Mouse (Mus musculus) lung, embryonic 16.5 days (tissue): ENCODE measurements around the gene Usp47. TPM values are rescaled to one million over a fixed set of nuclear protein-coding genes. Genes with fewer than 3 reads are reported as not detected.

Experiments used
- ATAC-seq: fragments of 200-750 bp; cut with Nextera tagmentation; 2 replicates; pipeline ENCODE4 v1.8.0; 2017; ENCODE audit warnings: low read depth, mild to moderate bottlenecking, moderate library complexity
- H3K27ac ChIP-seq: fragments of 300-500 bp; sonication (generic); 2 replicates; pipeline ENCODE4 v1.5.1; 2014; ENCODE audit warnings: mild to moderate bottlenecking, control low read depth, low read length
- H3K27me3 ChIP-seq: fragments of 300-500 bp; sonication (generic); 2 replicates; pipeline ENCODE4 v1.6.1; 2014; ENCODE audit warnings: low read depth, low read length, mixed read lengths; ENCODE audit not compliant: control insufficient read depth, insufficient read depth
- H3K36me3 ChIP-seq: fragments of 300-500 bp; sonication (generic); 2 replicates; pipeline ENCODE4 v1.6.1; 2014; ENCODE audit warnings: low read length; ENCODE audit not compliant: control insufficient read depth, insufficient read depth
- H3K4me1 ChIP-seq: fragments of 300-500 bp; sonication (generic); replicated peaks from 2 replicates; pipeline ENCODE4 v1.6.1; 2014; ENCODE audit warnings: low read length, mixed read lengths; ENCODE audit not compliant: control insufficient read depth, insufficient read depth
- H3K4me2 ChIP-seq: fragments of 300-500 bp; sonication (generic); 2 replicates; pipeline ENCODE4 v1.6.1; 2014; ENCODE audit warnings: low read depth, low read length, control low read depth
- H3K4me3 ChIP-seq: fragments of 300-500 bp; sonication (generic); 2 replicates; pipeline ENCODE4 v1.5.1; 2014; ENCODE audit warnings: mild to moderate bottlenecking, low read length, control low read depth
- H3K9ac ChIP-seq: fragments of 300-500 bp; sonication (generic); 2 replicates; pipeline ENCODE4 v1.6.1; 2014; ENCODE audit warnings: low read length, control low read depth
- H3K9me3 ChIP-seq: fragments of 300-500 bp; sonication (generic); 2 replicates; pipeline ENCODE4 v1.6.1; 2016; ENCODE audit warnings: low read length; ENCODE audit not compliant: control insufficient read depth
- WGBS: fragments of 180-500 bp; shearing (Covaris S2); extraction: QIAGEN DNeasy Blood & Tissue Kit; methylation state at CpG from one replicate; pipeline ENCODE4 v1.1.7; 2014; 5-methylcytosine and 5-hydroxymethylcytosine counted together
- polyA plus RNA-seq: library from polyadenylated mRNA; unstranded; fragments of >200 nt; fragmentation: Nextera tagmentation; extraction: Ambion mirVana; gene quantifications from 2 replicates; pipeline ENCODE4 v1.2.1, GENCODE M21; 2015

The Usp47 gene
- polyA plus RNA-seq, 1 experiment from 2014 or later = 71.5 TPM

DNA sequence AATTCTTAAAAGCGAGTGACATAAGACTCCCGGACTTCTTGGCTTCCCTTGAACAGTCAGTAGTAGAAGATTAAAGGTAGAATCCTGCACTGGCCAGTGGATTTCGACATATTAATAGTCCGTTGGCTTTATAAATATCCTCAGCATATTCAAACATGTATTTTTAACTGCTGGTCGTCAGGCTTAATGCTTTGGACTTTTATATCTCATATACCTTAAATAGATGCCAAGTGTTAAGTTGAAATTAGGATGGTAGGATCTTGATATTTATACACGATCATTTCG lies 1.1 kb downstream of the Usp47 start:
- peaks cover 37% of the 10 kb centered on the region for H3K4me1 ChIP-seq
- WGBS = 6% methylated on average over 7 of the region's 7 CpGs
- no peak for ATAC-seq

GRCm38 (mm10) chr7:112024856-112025255 lies 1.6 kb downstream of the Usp47 start:
- no peaks in the 10 kb centered on the region for H3K9me3 ChIP-seq
- peaks cover 41% of the 10 kb centered on the region for H3K4me1 ChIP-seq
- no peaks in the 10 kb centered on the region for H3K27me3 ChIP-seq
- peak overlapping the region; percentile 66 for H3K9ac ChIP-seq
- H3K36me3 ChIP-seq = no peaks in the 10 kb centered on the region
- ATAC-seq = no peak
- H3K27ac ChIP-seq = peak overlapping the region; percentile 76; the same call in 1 of the 2 replicates
- 4% methylated on average over 5 of the region's 5 CpGs for WGBS
- peak overlapping the region; percentile 85 for H3K4me2 ChIP-seq
- H3K4me3 ChIP-seq = peak overlapping the region; percentile 95

More for the DNA sequence above, 1.1 kb downstream of the Usp47 start:
- Histone ChIP-seq H3K27me3 (no peaks in the 10 kb centered on the region), H3K4me2 (peak overlapping the region; percentile 85), H3K36me3 (no peaks in the 10 kb centered on the region), H3K4me3 (peak overlapping the region; percentile 95), H3K27ac (peak overlapping the region; percentile 98), H3K9ac (peak overlapping the region; percentile 99), H3K9me3 (no peaks in the 10 kb centered on the region)

GRCm38 (mm10) chr7:112030594-112030993 lies 7.3 kb downstream of the Usp47 start:
- H3K4me1 ChIP-seq = peaks cover 42% of the 10 kb centered on the region
- 69% methylated on average over 1 of the region's 1 CpGs for WGBS
- no peak for ATAC-seq

GRCm38 (mm10) chr7:112035804-112036203 lies 12.5 kb downstream of the Usp47 start:
- no peaks in the 10 kb centered on the region for H3K36me3 ChIP-seq
- 0 out of 2 replicates have a peak overlapping the region, but pooled peaks have one; percentile 4 for H3K27ac ChIP-seq
- H3K4me3 ChIP-seq = no peak overlapping the region
- H3K27me3 ChIP-seq = no peaks in the 10 kb centered on the region
- no peak overlapping the region for H3K9ac ChIP-seq
- 3% methylated on average over 2 of the region's 2 CpGs for WGBS
- H3K4me1 ChIP-seq = peaks cover 21% of the 10 kb centered on the region
- H3K9me3 ChIP-seq = no peaks in the 10 kb centered on the region
- H3K4me2 ChIP-seq = no peak overlapping the region
- no peak for ATAC-seq

More at GRCm38 (mm10) chr7:112030594-112030993, 7.3 kb downstream of the Usp47 start:
- Histone ChIP-seq H3K27me3 (no peaks in the 10 kb centered on the region), H3K36me3 (no peaks in the 10 kb centered on the region), H3K4me3 (no peak overlapping the region), H3K9me3 (no peaks in the 10 kb centered on the region), H3K4me2 (no peak overlapping the region), H3K27ac (no peak overlapping the region), H3K9ac (no peak overlapping the region)

DNA sequence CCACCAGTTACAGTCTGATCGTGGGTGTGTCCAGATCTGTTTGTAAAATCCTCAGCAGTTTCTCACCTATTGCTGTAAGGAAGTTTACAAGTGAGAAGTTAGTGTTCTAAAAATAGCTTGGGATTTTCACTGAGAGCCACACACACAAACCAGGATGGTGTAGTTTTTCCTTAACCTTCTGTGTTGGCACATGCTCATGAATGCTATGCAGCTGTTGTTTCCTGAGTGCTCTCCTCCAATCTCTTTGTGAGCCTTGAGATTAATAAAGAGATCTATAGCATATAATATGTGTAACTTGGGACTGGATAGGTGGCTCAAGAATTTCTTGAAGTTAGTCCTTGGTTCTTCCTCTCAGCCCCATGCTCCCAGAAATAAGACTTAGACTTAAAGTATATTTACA lies 13.3 kb downstream of the Usp47 start:
- H3K9ac ChIP-seq = no peak overlapping the region
- WGBS = 45% methylated on average over 1 of the region's 1 CpGs
- ATAC-seq = no peak
- peaks cover 21% of the 10 kb centered on the region for H3K4me1 ChIP-seq
- H3K27ac ChIP-seq = no peak overlapping the region
- no peaks in the 10 kb centered on the region for H3K9me3 ChIP-seq
- no peak overlapping the region for H3K4me3 ChIP-seq
- no peaks in the 10 kb centered on the region for H3K27me3 ChIP-seq
- no peaks in the 10 kb centered on the region for H3K36me3 ChIP-seq
- H3K4me2 ChIP-seq = no peak overlapping the region

GRCm38 (mm10) chr7:112040271-112040670 lies 17.0 kb downstream of the Usp47 start:
- Histone ChIP-seq H3K4me1 (peaks cover 18% of the 10 kb centered on the region), H3K27me3 (no peaks in the 10 kb centered on the region), H3K4me3 (no peak overlapping the region), H3K36me3 (no peaks in the 10 kb centered on the region), H3K27ac (peak overlapping the region; percentile 39; the same call in 1 of the 2 replicates), H3K9ac (no peak overlapping the region), H3K4me2 (no peak overlapping the region), H3K9me3 (no peaks in the 10 kb centered on the region)
- no peak for ATAC-seq

DNA sequence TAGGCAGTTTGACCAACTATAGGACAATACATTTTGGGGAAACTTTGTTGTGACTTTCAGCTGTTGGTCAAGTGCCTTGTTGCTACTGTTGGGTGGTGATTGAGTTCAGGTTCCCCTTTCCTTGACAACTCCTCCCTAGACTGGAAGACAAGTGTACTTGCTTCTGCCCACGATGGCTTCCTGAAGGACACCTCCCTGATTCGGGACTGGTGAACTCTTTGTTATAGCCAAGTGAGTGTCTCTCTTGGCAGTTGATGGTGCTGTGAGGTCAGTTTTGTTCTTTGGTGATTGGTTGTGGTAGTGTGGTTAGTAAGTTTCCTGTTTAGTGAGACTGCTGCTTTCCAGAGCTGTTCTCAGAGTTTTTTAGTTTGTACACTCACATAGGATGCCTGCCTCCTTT lies 19.5 kb downstream of the Usp47 start:
- Histone ChIP-seq H3K4me1 (peaks cover 10% of the 10 kb centered on the region), H3K27me3 (no peaks in the 10 kb centered on the region), H3K9me3 (no peaks in the 10 kb centered on the region), H3K27ac (no peak overlapping the region), H3K4me2 (no peak overlapping the region), H3K36me3 (no peaks in the 10 kb centered on the region), H3K9ac (no peak overlapping the region), H3K4me3 (no peak overlapping the region)
- ATAC-seq = no peak
- WGBS = 58% methylated on average over 2 of the region's 2 CpGs

DNA sequence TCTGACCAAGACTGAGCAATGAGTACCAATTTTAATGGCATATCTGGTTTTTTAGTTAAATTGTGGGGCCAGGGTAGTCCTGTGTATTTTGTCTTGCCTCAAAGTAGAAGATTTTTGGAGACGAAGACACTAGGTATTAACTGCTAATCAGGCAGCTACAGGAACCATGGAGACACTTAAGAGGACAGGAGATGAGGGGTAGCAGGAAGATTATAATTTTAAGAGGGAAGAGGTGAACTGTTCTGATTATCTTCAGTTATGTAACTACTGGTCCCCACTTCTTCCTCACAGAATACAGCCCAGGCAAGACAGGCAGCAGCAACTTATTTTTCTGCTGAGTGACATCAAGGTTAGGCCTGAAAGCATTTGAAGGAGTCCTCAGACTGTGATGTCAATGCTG lies 21.9 kb downstream of the Usp47 start:
- no peak overlapping the region for H3K27ac ChIP-seq
- H3K4me2 ChIP-seq = no peak overlapping the region
- H3K9ac ChIP-seq = no peak overlapping the region
- H3K27me3 ChIP-seq = no peaks in the 10 kb centered on the region
- H3K36me3 ChIP-seq = no peaks in the 10 kb centered on the region
- no peak for ATAC-seq
- H3K9me3 ChIP-seq = no peaks in the 10 kb centered on the region
- 69% methylated on average over 1 of the region's 1 CpGs for WGBS
- no peak overlapping the region for H3K4me3 ChIP-seq
- peaks cover 7% of the 10 kb centered on the region; the same call in 1 of the 2 replicates for H3K4me1 ChIP-seq

DNA sequence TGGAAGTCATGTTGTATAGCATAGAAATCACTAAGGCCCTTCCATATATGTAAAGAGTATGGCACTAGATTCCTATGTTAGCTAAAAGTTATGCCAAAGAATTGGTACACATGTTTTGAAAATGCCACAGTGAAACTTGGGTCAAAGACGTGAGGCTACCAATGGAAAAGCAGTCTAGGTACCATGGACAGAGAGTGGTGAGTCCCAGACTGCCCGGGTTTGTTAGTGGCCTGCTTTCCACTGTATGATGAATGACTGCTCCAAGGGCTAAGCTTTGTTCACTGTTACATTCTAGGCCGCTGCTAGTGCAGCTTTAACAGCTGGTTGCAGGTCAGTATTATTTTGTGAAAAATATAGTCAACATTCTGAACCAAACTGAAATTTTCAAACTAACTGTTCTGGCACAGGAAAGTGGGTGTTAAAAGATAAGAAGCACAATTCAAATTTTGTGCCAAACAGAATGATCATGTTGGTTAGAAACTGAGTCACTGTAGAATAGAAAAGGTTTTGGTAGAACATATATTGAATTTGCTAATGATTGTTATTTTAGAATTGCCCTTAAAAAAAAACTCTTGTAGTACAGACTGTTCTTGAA lies 22.6 kb downstream of the Usp47 start:
- H3K36me3 ChIP-seq = no peaks in the 10 kb centered on the region
- H3K9me3 ChIP-seq = no peaks in the 10 kb centered on the region
- H3K27ac ChIP-seq = no peak overlapping the region
- no peaks in the 10 kb centered on the region for H3K27me3 ChIP-seq
- no peak for ATAC-seq
- H3K4me2 ChIP-seq = no peak overlapping the region
- no peak overlapping the region for H3K4me3 ChIP-seq
- H3K9ac ChIP-seq = no peak overlapping the region
- H3K4me1 ChIP-seq = 0 out of 2 replicates have a peak, but pooled peaks cover 3% of the 10 kb centered on the region
- WGBS = 37% methylated on average over 3 of the region's 3 CpGs

GRCm38 (mm10) chr7:112048643-112049042 lies 25.3 kb downstream of the Usp47 start:
- Histone ChIP-seq H3K27me3 (no peaks in the 10 kb centered on the region), H3K4me2 (no peak overlapping the region), H3K9me3 (no peaks in the 10 kb centered on the region), H3K27ac (no peak overlapping the region), H3K4me1 (no peaks in the 10 kb centered on the region), H3K4me3 (no peak overlapping the region), H3K9ac (no peak overlapping the region), H3K36me3 (no peaks in the 10 kb centered on the region)
- WGBS = 88% methylated on average over 5 of the region's 5 CpGs
- ATAC-seq = no peak
